Mouse (Mus musculus): ENCODE data around the gene Gpr27.
A peak's percentile ranks its signal among the peaks of the same experiment; 100 is the strongest.

Gene Gpr27

DNA sequence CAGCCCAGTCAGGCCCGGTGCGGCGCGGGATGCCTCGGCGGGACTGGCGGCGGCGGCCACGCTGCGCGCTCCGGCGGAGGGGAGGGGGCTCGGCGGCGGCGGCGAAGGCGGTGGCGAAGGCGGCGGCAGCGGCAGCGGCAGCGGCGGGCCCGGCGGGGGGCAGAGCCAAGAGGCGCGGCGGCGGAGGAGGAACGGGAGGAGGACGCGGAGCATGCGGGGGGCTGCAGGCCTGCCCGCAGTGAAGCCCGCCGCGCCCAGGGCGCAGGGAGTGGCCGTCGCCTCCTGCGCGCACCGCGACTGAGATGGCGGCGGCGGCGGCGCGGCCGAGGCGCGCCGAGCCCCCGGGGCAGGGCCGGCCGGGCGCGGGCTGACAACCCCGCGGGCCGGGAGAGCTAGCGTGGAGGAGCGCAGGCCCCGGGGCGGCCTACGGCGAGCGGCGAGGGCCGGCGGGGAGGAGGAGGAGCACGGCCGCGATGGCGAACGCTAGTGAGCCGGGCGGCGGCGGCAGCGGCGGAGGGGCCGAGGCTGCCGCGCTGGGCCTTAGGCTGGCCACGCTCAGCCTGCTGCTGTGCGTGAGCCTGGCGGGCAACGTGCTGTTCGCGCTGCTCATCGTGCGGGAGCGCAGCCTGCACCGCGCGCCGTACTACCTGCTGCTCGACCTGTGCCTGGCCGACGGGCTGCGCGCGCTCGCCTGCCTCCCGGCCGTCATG, at the start of gene Gpr27:
Gpr27 (plus strand) TSS at position 474 of the 710 bp plus-strand sequence.
- no peak for DNase-seq

DNA sequence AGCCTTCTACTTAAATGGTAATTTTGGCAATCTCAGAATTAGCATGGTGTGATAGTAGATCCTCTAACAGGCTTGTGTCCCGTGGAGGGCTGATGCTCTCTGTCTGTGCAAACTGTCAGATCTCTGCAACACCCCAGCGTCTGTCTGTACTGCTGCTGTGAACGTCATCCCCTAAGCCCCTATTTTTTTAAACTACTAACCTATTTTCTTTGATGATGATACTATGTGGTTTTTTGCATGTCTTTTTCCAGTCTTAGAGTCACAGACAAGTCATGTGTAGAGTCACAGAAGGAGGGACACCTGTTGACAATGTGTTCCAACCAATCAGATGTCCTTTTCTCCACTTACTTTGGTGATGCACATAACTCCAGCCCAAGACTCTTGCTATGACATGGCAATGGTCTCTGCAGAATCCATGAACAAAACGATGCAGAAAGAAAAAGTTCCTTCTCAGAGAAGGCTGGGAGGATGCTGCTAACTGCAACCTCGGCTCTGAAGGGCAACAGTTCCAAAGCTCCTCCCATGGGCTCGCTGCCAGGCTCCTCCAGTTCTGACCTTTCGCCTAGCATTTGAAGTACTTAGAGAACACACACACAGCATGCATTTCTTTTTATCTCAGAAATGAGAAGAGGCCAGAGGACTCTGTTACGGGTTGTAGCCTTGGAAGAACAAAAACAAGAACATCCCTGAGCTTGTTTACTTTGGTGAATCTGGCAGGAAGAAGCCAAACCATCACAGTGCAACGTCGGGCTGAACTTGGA, 48.9 kb upstream of the Gpr27 start:
- DNase-seq, result peak; percentile 26

GRCm38 (mm10) chr6:99644386-99644785, 48.1 kb upstream of the Gpr27 start:
- DNase-seq, result no peak

DNA sequence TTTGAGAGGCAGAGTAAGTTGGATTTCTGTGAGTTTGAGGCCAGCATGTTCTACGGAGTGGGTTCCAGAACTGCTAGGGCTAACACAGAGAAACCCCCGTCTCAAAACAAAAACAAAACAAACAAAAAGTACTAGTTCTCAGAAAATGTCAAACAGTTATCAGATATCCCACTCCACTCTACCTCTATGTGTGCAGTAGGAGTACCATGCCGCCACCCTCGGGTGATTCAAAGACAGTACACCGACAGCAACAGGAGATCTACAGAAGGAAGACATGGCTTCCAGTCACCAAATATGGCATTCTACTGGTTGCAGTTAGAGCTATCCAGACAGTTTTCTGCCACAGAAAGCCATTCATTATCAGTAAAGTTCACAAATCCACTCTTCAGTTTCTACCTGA, 47.6 kb upstream of the Gpr27 start:
- no peak for DNase-seq

DNA sequence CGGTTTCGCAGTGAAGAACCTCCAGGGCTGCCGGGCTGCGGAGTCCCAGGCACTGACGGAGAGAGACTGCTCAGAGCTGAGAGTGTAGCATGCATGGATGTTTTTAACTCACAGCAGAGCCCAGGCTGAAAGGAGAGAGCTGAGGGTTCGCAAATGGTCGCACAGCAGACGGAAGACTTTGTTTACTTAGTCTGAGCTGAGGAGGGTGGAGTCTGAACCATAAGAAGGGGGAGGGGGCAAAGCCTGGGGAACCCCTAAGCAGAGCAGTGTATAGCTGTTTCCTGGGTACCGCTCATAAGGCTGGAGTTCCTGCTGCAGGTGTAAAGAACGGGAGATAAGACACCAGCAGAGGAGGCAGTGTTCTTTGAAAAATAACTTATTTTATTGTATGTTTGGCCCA, 46.1 kb upstream of the Gpr27 start:
- no peak for DNase-seq

DNA sequence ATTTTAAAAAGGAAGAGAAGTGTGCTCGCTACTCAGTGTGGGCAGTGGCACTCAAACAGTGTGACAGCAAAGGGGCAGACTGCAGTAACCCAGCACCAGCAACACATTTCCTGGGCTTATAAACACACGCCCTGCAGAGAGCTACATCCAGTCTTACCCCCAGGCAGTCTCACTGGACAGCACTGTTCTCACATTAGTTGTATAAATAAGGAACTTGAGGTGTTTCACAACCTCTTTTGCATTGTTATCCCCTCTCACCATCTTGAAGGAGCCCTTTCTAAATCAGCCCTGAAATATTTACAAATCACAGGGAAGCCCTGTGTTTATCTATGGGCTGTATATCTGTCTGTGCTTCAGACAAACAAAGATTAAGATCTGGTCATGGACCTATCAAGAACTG, 43.2 kb upstream of the Gpr27 start:
- DNase-seq, result no peak

DNA sequence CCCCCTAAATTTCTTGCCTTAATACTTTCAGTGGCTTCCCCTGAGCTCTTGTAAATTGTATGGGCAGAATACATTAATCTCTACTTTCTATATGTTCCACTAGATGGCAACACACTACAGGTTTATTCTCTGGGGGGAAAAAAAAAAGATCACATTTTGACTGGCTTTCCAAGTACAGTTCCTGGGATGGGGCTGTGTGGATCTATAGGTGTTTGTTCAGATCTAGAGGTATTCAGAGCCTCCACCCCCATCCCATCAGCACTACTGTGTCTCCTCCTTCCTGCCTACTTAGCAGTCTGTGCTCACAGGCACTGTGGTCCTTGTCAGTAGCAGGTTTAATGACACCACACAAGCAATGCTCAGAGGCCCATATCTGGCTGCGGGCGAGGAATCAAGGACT, 40.1 kb upstream of the Gpr27 start:
- DNase-seq, result no peak

DNA sequence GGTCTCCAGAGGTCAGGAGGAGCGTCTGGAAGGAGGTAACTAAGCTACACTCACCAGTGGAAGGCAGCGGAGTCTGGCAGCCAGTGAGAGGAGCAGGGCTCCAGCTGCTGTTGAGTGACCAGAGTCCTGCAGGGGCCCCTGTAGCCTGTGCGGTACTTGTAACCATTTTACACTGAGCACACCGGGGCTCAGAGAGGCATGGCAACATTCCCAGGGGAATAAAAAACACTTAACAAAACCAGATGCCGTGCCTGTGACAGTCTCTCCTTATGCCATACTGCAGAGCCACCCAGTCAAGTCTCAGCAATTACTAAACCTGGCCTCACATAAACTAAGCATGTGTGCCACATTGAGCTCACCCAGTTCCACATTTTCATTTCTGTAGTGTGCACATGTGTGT, 38.1 kb upstream of the Gpr27 start:
- DNase-seq, result no peak

DNA sequence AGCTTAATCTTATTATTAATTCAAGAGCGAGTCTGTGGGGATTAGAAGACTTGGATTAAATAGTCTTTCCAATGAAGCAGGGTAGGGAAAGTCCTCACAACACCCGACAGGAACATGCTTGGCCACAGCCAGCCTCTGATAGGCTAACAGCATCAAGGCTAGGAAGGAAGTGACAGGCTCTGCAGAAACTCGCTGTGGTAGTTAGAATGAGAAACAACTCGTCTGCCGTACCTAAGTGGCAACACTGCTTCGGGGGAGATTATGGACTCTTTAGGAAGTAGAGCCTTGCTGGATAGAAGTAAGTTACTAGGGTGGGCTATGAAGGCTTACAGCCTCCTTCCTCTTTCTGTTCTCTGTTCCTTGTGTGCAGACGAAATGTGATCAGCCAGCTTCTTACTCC, 37.0 kb upstream of the Gpr27 start:
- no peak for DNase-seq

GRCm38 (mm10) chr6:99656088-99656487, 36.4 kb upstream of the Gpr27 start:
- no peak for DNase-seq

DNA sequence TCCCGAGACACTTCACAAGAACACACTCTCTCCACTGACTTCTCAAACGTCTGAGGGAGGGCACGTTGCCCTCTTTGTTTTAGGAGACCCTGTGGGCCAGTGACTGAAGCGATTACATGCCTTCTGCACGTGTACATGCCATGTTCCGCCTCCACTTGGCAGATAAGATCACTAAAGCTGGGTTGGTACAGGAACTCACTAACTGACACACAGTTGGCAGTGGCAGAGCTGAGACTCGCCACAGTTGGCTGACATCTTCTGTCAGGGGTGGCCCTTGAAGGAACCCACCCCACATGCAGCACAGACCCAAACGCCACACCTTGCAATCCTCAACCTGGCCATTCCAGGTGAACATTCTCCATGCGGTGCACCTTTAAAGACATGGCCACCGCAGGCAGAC, 33.9 kb upstream of the Gpr27 start:
- no peak for DNase-seq

- no peak for DNase-seq
Measured at GRCm38 (mm10) chr6:99660443-99660842, 32.0 kb upstream of the Gpr27 start.

GRCm38 (mm10) chr6:99663232-99663631, 29.2 kb upstream of the Gpr27 start:
- DNase-seq, result no peak

GRCm38 (mm10) chr6:99665457-99666317, 26.8 kb upstream of the Gpr27 start:
- DNase-seq, result no peak

GRCm38 (mm10) chr6:99666318-99667171, 25.9 kb upstream of the Gpr27 start, which contains the start of the genes Eif4e3 and Gm20696:
Gene Eif4e3, minus strand, starts transcription at chr6:99666771.
Gene Gm20696, minus strand, starts transcription at chr6:99666797.
- DNase-seq, result peak; percentile 57

DNA sequence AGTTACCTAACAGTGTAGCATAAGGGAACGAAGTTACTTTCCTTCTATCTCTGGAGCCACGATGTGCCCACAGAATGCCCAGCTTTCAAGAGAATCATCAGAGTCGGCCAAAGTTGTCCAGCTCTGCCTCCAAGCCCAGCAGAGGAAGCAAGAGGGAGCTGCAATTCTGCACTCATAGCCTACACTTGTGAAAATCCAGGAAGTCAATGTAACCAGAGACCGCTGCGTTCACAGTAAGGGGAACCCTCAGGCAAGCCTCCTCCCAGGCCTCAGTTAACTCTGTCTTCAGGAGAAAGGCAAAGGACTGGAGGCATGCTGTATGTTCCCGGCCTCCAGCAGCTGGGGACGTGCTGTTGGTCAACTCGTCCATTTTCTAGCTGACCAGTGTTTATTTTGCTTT, 25.2 kb upstream of the Gpr27 start:
- DNase-seq, result no peak

DNA sequence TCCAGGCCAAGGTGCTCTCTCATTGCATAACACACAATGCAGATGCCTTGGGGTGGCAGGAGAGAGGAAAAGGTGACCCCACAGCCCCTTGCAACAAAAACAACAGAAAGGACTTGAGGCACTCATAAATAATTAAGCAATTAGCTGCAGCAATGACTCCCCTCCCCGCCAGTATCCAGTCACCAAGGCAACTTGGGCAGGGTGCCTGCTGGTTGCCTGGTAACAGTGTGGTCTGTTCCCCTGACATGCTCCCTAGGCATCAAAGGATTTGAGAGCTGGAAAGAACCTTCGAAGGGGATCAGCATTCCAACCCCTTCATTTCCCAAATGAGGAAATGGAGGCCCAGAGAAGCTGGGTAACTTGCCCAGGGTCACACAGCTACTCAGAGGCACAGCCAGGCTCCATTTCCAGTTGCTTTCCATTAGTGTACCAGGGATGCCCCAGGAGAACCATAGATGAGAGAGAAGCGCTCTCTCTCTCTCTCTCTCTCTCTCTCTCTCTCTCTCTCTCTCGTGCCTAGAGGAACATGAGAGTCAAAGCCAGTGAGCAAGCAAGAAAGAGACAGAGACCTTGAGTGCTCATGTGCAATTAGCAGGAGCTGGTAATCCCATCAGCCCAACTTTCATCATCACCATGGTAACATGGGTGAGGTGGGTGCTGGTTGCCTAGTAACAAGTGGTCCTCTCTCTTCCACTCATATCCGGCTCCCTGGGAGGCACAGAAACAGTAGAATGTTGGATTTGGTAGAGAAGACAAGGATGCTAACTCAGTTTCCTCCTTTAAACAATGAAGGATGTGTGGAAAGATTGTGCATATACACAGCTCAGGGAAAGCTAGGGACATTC, 22.8 kb upstream of the Gpr27 start:
- no peak for DNase-seq

- DNase-seq, result peak; percentile 34
Measured at GRCm38 (mm10) chr6:99670481-99671119, 21.9 kb upstream of the Gpr27 start.

GRCm38 (mm10) chr6:99671768-99672167, 20.7 kb upstream of the Gpr27 start:
- no peak for DNase-seq

DNA sequence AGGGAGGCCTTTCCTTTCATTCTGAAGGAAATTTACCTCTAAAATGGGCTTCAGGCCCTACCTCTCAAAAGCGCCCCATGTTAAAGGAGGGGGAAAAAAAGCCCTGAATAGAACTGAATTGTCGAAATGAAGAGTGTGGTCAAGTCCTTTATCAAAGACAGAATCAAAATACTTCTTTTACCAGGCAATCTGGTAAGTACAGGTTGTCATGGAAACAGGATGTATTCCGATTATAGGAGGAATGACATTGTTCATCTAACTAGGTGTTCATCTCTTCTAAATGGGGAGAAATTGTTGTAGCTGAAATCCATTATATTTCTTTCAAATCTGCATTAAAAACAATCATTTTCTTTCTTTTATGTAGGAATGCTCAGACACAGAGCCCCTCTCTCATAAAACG, 18.0 kb upstream of the Gpr27 start:
- DNase-seq, result no peak

DNA sequence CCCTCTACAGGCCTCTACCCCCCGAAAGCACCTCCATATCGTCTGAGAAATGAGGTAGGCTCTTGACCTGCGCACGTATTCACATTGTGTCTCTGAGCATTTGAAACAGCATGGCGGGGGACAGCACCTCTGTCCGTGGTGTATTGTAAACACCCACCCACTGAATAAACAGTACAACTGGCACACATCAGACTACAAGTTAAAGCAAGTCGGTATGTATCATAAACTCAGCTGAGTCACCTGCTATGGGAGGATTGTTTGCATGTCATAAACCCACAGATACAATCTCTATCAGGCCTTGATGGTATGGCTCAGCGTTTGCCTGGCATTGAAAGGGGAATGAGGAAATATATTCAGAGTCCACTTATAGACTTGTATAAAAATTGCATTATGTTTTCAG, 15.2 kb upstream of the Gpr27 start:
- no peak for DNase-seq
